Mouse (Mus musculus) adrenal gland, postnatal 0 days (tissue): Measurements from ENCODE around the gene Cep250. TPM values are rescaled to one million over a fixed set of nuclear protein-coding genes. Genes with fewer than 3 reads are reported as not detected.

Source experiments
- polyA plus RNA-seq: library from polyadenylated mRNA; unstranded; fragments of >200 nt; fragmentation: Nextera tagmentation; extraction: Ambion mirVana; gene quantifications from 2 replicates; pipeline ENCODE4 v1.2.1, GENCODE M21; 2015

Gene Cep250
- 5.5 and 9.7 TPM in 2 replicates for polyA plus RNA-seq

GRCm38 (mm10) chr2:155956134-155957059, at the start of gene Cep250:
Gene Cep250, plus strand, starts transcription at chr2:155956458.

GRCm38 (mm10) chr2:155929531-155930442, 26.5 kb upstream of the Cep250 start, which contains the start of gene Uqcc1:
Gene Uqcc1, minus strand, starts transcription at chr2:155930310.

GRCm38 (mm10) chr2:155940681-155941080, 15.6 kb upstream of the Cep250 start, which contains the start of gene Gm15557:
Gene Gm15557, plus strand, starts transcription at chr2:155940728.

DNA sequence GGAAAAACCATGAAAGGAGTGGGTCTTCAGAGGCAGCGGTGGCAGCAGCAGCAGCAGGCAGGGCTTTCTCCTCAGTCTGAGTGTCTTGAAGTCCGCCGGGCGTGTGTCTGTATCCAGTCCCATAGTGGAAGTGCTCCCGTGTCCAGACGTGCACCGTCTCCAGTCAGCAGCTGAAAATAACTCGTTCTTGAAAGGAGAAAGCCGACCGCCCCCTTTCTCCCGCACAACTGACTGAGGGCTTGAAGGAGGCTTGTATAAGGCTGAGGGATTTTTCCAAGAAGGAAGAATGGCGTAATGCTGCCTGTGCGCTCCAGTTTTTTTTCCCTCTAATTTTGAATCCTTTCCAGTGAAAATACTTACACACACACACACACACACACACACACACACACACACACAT, 11.1 kb upstream of the Cep250 start, which contains the start of gene Gdf5:
TSS of gene Gdf5 (minus strand) at position 244 of the 400 bp plus-strand sequence.

GRCm38 (mm10) chr2:156007888-156008532, 51.8 kb downstream of the Cep250 start, which contains the start of the genes 6430550D23Rik and Ergic3:
Gene 6430550D23Rik, minus strand, starts transcription at chr2:156007977.
Gene Ergic3, plus strand, starts transcription at chr2:156008045.

Other genes with a start within 250 kb of the Cep250 start
- gene Edem2, start 227.0 kb upstream of the Cep250 start, polyA plus RNA-seq = 30.0 and 59.7 TPM in 2 replicates
- gene Gm17581, start 220.6 kb upstream of the Cep250 start, polyA plus RNA-seq = not detected in 2 replicates
- 14.1 and 22.1 TPM in 2 replicates for gene Procr, start 205.3 kb upstream of the Cep250 start, polyA plus RNA-seq
- gene Mmp24, start 181.1 kb upstream of the Cep250 start, polyA plus RNA-seq = 1.3 and 1.5 TPM in 2 replicates
- gene BC029722, start 137.0 kb upstream of the Cep250 start, polyA plus RNA-seq = 58.7 and 116 TPM in 2 replicates
- gene Eif6, start 129.5 kb upstream of the Cep250 start, polyA plus RNA-seq = 166 and 202 TPM in 2 replicates
- gene Fam83c, start 121.6 kb upstream of the Cep250 start, polyA plus RNA-seq = 0.05 and 0.12 TPM in 2 replicates
- 80.5 and 107 TPM in 2 replicates for gene Uqcc1, start 26.1 kb upstream of the Cep250 start, polyA plus RNA-seq
- 0.19 and 0.97 TPM in 2 replicates for gene Gm15557, start 15.7 kb upstream of the Cep250 start, polyA plus RNA-seq
- gene Gdf5, start 11.1 kb upstream of the Cep250 start, polyA plus RNA-seq = 0.63 and 0.97 TPM in 2 replicates
- gene 6430550D23Rik, start 51.5 kb downstream of the Cep250 start, polyA plus RNA-seq = 1.1 and 2.0 TPM in 2 replicates
- 226 and 249 TPM in 2 replicates for gene Ergic3, start 51.6 kb downstream of the Cep250 start, polyA plus RNA-seq
- gene Fer1l4, start 96.5 kb downstream of the Cep250 start, polyA plus RNA-seq = 0.13 TPM in 1 of 2 replicates, not detected in the other
- 2.7 and 4.2 TPM in 2 replicates for gene Spag4, start 108.7 kb downstream of the Cep250 start, polyA plus RNA-seq
- 26.5 and 28.3 TPM in 2 replicates for gene Cpne1, start 155.5 kb downstream of the Cep250 start, polyA plus RNA-seq
- gene Rbm12, start 155.5 kb downstream of the Cep250 start, polyA plus RNA-seq = 8.5 and 12.1 TPM in 2 replicates
- gene Gm28036, start 170.6 kb downstream of the Cep250 start, polyA plus RNA-seq = 4.5 and 7.1 TPM in 2 replicates
- 691 and 754 TPM in 2 replicates for gene Romo1, start 187.6 kb downstream of the Cep250 start, polyA plus RNA-seq
- gene Nfs1, start 187.7 kb downstream of the Cep250 start, polyA plus RNA-seq = 66.9 and 114 TPM in 2 replicates
- 340 and 572 TPM in 2 replicates for gene Rbm39, start 223.8 kb downstream of the Cep250 start, polyA plus RNA-seq
- 45.5 and 52.4 TPM in 2 replicates for gene Phf20, start 240.0 kb downstream of the Cep250 start, polyA plus RNA-seq